Mouse (Mus musculus) ES-Bruce4 (cell line): Measurements from ENCODE around the gene Bcl11b.

Experiments
- EP300 ChIP-seq: IDR thresholded peaks from 2 replicates; pipeline ENCODE4 v1.6.1; 2011; ENCODE audit warnings: low read depth, low read length; ENCODE audit not compliant: insufficient read depth
- POLR2A ChIP-seq: IDR thresholded peaks from one replicate; pipeline ENCODE4 v1.8.1; 2011; ENCODE audit warnings: low read length; ENCODE audit not compliant: insufficient read depth

- TF ChIP-seq EP300 (no peak), POLR2A (no peak)
Measured at GRCm38 (mm10) chr12:107968331-107968730, 35.1 kb downstream of the Bcl11b start.
